Comparison of ENCODE assay signal across 22 mouse cellular contexts in the genomic region with DNA sequence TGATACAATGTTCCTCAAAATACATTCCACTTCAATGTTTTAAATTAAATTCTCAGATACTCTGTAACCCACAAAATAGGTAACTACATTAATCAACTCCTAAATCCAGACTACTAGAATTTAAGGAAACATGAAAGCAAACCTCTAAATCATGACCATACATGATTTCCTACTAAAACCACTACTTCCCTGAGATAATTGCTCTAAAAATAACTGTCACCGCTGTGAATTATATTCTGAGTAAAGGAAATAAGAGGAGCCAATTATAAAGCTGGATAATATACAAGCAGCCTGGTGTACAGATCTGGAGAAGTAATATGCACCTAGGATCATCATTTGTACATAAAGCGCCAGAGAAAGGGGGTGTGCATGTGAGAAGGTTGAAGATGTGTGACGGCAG. TPM values are rescaled to one million over a fixed set of nuclear protein-coding genes. Genes with fewer than 3 reads are reported as not detected.
DNase-seq lines count a peak whose midpoint lies in the region; ATAC-seq and TF ChIP-seq lines count a peak whose summit lies in the region.
"Had no signal": no experiment of that assay in that cellular context is flagged by ENCODE, and none has a peak within 500 bp of the region (broad histone marks: within the 10 kb centered on the region; RNA-seq: fewer than 3 reads in every experiment).

No protein-coding gene starts in this region.

- no peaks in the 10 kb centered on the region for H3K9me3 ChIP-seq in heart, embryonic 13.5 days
- no peaks in the 10 kb centered on the region for H3K9me3 ChIP-seq in heart, postnatal 0 days (replicated peaks; ENCODE audit: control insufficient read depth, low read length)
- no peaks in the 10 kb centered on the region for H3K9me3 ChIP-seq in intestine, embryonic 15.5 days
- H3K9me3 ChIP-seq: embryonic facial prominence, embryonic 13.5 days; forebrain, embryonic 12.5 days; hindbrain, embryonic 15.5 days had no signal

- DNase-seq in gastrocnemius, adult 2 months: no peak
- no peak for DNase-seq in gastrocnemius, postnatal 10 days
- DNase-seq in heart, adult 9 months (ENCODE audit: low spot score in 2 of 2): no peak
- no peak for DNase-seq in heart, postnatal 0 days (ENCODE audit: low spot score)
- DNase-seq in heart, postnatal 14 days: no peak
- DNase-seq: adrenal gland, postnatal 14 days; cerebellum, adult 11-12 months; cerebellum, adult 9-10 months; cerebellum, postnatal 25 days; gastrocnemius, postnatal 25 days; kidney, adult 8-10 months had no signal

- H3K27me3 ChIP-seq in heart, embryonic 13.5 days (replicated peaks): no peaks in the 10 kb centered on the region
- H3K27me3 ChIP-seq in heart, postnatal 0 days (ENCODE audit: control insufficient read depth, insufficient read depth, low read length): no peaks in the 10 kb centered on the region
- H3K27me3 ChIP-seq in intestine, embryonic 15.5 days (replicated peaks): no peaks in the 10 kb centered on the region
- H3K27me3 ChIP-seq: embryonic facial prominence, embryonic 13.5 days; forebrain, embryonic 12.5 days; hindbrain, embryonic 15.5 days; Patski had no signal

- intact Hi-C loops in gastrocnemius, adult 2 months (cut with DNase I): no loop called here
- intact Hi-C loops in heart, postnatal 14 days (cut with DNase I): no loop called here

- 43% methylated on average over 3 of the region's 3 CpGs for WGBS in heart, embryonic 13.5 days
- WGBS in heart, postnatal 0 days: 24% methylated on average over 3 of the region's 3 CpGs
- 78% methylated on average over 3 of the region's 3 CpGs for WGBS in intestine, embryonic 15.5 days

- 0 out of 2 replicates have a peak overlapping the region, but pooled peaks have one; percentile 6 for H3K9ac ChIP-seq in heart, embryonic 13.5 days
- H3K9ac ChIP-seq in heart, postnatal 0 days (replicated peaks; ENCODE audit: low read depth, low read length): no peak overlapping the region
- no peak overlapping the region for H3K9ac ChIP-seq in intestine, embryonic 15.5 days
- H3K9ac ChIP-seq: embryonic facial prominence, embryonic 13.5 days; forebrain, embryonic 12.5 days; hindbrain, embryonic 15.5 days had no signal

- peak overlapping the region; percentile 44; the same call in 1 of the 2 replicates for H3K27ac ChIP-seq in gastrocnemius, adult 2 months
- peak overlapping the region; percentile 67 for H3K27ac ChIP-seq in heart, embryonic 13.5 days (replicated peaks)
- peak overlapping the region; percentile 74 for H3K27ac ChIP-seq in heart, postnatal 0 days (ENCODE audit: low read depth)
- H3K27ac ChIP-seq in intestine, embryonic 15.5 days: no peak overlapping the region
- H3K27ac ChIP-seq: embryonic facial prominence, embryonic 13.5 days; forebrain, embryonic 12.5 days; hindbrain, embryonic 15.5 days had no signal

- H3K4me3 ChIP-seq in gastrocnemius, adult 2 months: no peak overlapping the region
- H3K4me3 ChIP-seq in heart, embryonic 13.5 days: no peak overlapping the region
- H3K4me3 ChIP-seq in heart, postnatal 0 days (ENCODE audit: low read depth, low read length): no peak overlapping the region
- no peak overlapping the region for H3K4me3 ChIP-seq in intestine, embryonic 15.5 days (replicated peaks)
- H3K4me3 ChIP-seq: embryonic facial prominence, embryonic 13.5 days; forebrain, embryonic 12.5 days; hindbrain, embryonic 15.5 days had no signal

- H3K4me1 ChIP-seq in heart, embryonic 13.5 days: peaks cover 78% of the 10 kb centered on the region
- H3K4me1 ChIP-seq in heart, postnatal 0 days (ENCODE audit: control insufficient read depth, insufficient read depth): peaks cover 66% of the 10 kb centered on the region
- H3K4me1 ChIP-seq in intestine, embryonic 15.5 days (replicated peaks): peaks cover 4% of the 10 kb centered on the region; the same call in 1 of the 2 replicates

- no peak for TF ChIP-seq EP300 in heart, postnatal 0 days (IDR thresholded peaks at IDR 0.05; ENCODE audit: low read depth)

- no peak for ATAC-seq in heart, embryonic 13.5 days (ENCODE audit: extremely low read depth, insufficient number of reproducible peaks, low FRiP score, low TSS enrichment)
- ATAC-seq in heart, postnatal 0 days (ENCODE audit: insufficient read depth, low read depth): no peak
- peak; percentile 35; the same call in 1 of the 2 replicates for ATAC-seq in megakaryocyte progenitor cell, adult 5-6 weeks (replicated peaks; ENCODE audit: poor library complexity)
- ATAC-seq in intestine, embryonic 15.5 days: no peak
- ATAC-seq: activated CD4-positive, CD25-positive, alpha-beta regulatory T cell, adult 4 months; forebrain, embryonic 16.5 days; intestine, postnatal 0 days; Patski had no signal

- H3K36me3 ChIP-seq in heart, embryonic 13.5 days: no peaks in the 10 kb centered on the region
- H3K36me3 ChIP-seq in heart, postnatal 0 days (replicated peaks; ENCODE audit: control insufficient read depth, insufficient read depth, low read length): no peaks in the 10 kb centered on the region
- no peaks in the 10 kb centered on the region for H3K36me3 ChIP-seq in intestine, embryonic 15.5 days
- H3K36me3 ChIP-seq: embryonic facial prominence, embryonic 13.5 days; forebrain, embryonic 12.5 days; hindbrain, embryonic 15.5 days had no signal

- no peak overlapping the region for H3K4me2 ChIP-seq in heart, embryonic 13.5 days
- peak overlapping the region; percentile 23; the same call in 1 of the 2 replicates for H3K4me2 ChIP-seq in heart, postnatal 0 days (ENCODE audit: low read depth, low read length)
- no peak overlapping the region for H3K4me2 ChIP-seq in intestine, embryonic 15.5 days (replicated peaks)
- H3K4me2 ChIP-seq: embryonic facial prominence, embryonic 13.5 days; forebrain, embryonic 12.5 days; hindbrain, embryonic 15.5 days had no signal

- no peak for TF ChIP-seq CTCF in gastrocnemius, adult 2 months (IDR thresholded peaks at IDR 0.05)
- TF ChIP-seq CTCF in heart, postnatal 0 days (IDR thresholded peaks at IDR 0.05; ENCODE audit: low read depth): no peak

RNA-seq across cellular contexts. Expression of gene Hipk3, which starts 37.1 kb away (rescaled TPM):
- 100 to 1,000 TPM; 228 to 267 TPM for total RNA-seq in gastrocnemius, adult 2 months (2021)
- 100 to 1,000 TPM; 147 to 152 TPM for total RNA-seq in gastrocnemius, postnatal 10 days (2021)
- 29.9 and 30.6 TPM in 2 replicates for polyA plus RNA-seq in heart, embryonic 13.5 days (2015; fragmentation: Nextera tagmentation; extraction: Ambion mirVana)
- total RNA-seq in heart, postnatal 0 days (2014; rRNA removed; ENCODE audit: low replicate concordance): 209 and 213 TPM in 2 replicates
- polyA plus RNA-seq in heart, postnatal 0 days (2015; fragmentation: Nextera tagmentation; extraction: Ambion mirVana): 26.3 and 29.7 TPM in 2 replicates
- 100 to 1,000 TPM; 178 to 179 TPM for total RNA-seq in heart, postnatal 14 days (2021)
- total RNA-seq in megakaryocyte progenitor cell, adult 5-6 weeks (2015): 52.1 and 52.7 TPM in 2 replicates
- 36.9 and 40.1 TPM in 2 replicates for total RNA-seq in megakaryocyte progenitor cell, adult 5-6 weeks (2017)
- 12.7 and 13.7 TPM in 2 replicates for polyA plus RNA-seq in intestine, embryonic 15.5 days (2015; fragmentation: Nextera tagmentation; extraction: Ambion mirVana)

RNA-seq across cellular contexts. Expression of gene D430041D05Rik, which starts 46.3 kb away (rescaled TPM):
- total RNA-seq in gastrocnemius, adult 2 months (2021): 1 to 10 TPM; 1.3 to 1.9 TPM
- total RNA-seq in gastrocnemius, postnatal 10 days (2021): 1 to 10 TPM; 2.9 to 3.0 TPM
- polyA plus RNA-seq in heart, embryonic 13.5 days (2015; fragmentation: Nextera tagmentation; extraction: Ambion mirVana): 0.06 and 0.15 TPM in 2 replicates
- not detected in 2 replicates for total RNA-seq in heart, postnatal 0 days (2014; rRNA removed; ENCODE audit: low replicate concordance)
- polyA plus RNA-seq in heart, postnatal 0 days (2015; fragmentation: Nextera tagmentation; extraction: Ambion mirVana): 0.03 TPM in 1 of 2 replicates, not detected in the other
- 1 to 10 TPM in 1 of 2 experiments, under 1 TPM in 1; 0.10 to 1.4 TPM for total RNA-seq in heart, postnatal 14 days (2021)
- not detected in 2 replicates for total RNA-seq in megakaryocyte progenitor cell, adult 5-6 weeks (2015)
- not detected in 2 replicates for total RNA-seq in megakaryocyte progenitor cell, adult 5-6 weeks (2017)
- 0.13 and 0.25 TPM in 2 replicates for polyA plus RNA-seq in intestine, embryonic 15.5 days (2015; fragmentation: Nextera tagmentation; extraction: Ambion mirVana)
- total RNA-seq: granulocyte monocyte progenitor cell, adult 5-6 weeks had no signal
- polyA plus RNA-seq: Patski had no signal
